Mouse (Mus musculus): Measurements from ENCODE around the gene Wdr5b.

Wdr5b gene

DNA sequence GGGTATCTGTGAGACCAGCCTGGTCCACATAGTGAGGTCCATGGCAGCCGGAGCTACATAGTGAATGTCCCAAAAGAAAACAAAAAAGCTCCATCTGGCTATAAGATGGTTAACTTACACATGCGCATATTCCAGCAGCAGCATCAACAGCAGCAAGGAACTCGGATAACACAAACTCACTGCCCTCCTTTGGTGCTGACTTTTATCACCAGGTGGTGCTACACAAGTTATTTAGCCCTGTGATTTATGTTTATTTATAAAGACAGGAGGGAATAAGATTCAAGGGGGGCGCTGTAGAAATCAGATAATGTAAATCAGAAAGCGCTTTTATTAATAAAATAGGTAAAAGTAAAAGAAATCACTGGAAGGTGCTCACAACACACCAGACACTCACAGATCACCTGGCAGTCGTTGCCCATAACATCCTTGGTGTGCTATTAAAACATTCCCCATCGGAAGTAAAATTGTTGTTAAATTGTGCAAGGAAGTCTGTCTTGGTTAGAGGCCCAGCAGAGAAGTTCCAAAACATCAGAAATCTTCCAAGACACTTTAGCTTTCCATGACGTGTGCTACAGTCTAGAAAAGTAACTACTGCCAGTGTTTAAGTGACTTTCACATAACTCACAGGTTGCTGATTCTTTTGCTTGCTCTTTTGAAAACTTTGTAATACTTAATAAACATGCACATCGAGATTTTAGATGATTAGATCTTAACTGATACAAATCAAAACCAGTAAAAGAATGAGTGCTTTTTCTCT lies 29.0 kb downstream of the Wdr5b start:
- DNase-seq (ENCODE audit: low read depth in 1 of 2, low spot score in 2 of 2): no peak

DNA sequence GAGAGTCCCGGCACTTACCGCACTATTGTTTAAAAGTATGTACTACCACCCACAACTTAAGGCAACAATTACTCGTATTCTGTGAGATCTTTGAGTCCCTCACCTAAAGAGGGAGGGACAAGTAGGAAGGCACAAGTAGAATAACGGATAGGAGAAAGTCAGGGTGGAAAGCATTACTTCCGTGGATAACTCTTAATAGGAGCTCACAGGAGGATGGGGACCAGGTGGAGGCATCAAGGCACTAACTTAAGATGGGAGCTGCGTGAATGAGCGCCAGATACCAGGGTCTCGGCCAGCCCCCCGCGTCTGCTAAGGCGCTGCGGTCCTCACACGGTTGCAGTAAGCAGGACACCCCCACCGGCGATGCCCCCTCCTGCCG lies 30.1 kb downstream of the Wdr5b start:
- DNase-seq (ENCODE audit: low read depth in 1 of 2, low spot score in 2 of 2): no peak

DNA sequence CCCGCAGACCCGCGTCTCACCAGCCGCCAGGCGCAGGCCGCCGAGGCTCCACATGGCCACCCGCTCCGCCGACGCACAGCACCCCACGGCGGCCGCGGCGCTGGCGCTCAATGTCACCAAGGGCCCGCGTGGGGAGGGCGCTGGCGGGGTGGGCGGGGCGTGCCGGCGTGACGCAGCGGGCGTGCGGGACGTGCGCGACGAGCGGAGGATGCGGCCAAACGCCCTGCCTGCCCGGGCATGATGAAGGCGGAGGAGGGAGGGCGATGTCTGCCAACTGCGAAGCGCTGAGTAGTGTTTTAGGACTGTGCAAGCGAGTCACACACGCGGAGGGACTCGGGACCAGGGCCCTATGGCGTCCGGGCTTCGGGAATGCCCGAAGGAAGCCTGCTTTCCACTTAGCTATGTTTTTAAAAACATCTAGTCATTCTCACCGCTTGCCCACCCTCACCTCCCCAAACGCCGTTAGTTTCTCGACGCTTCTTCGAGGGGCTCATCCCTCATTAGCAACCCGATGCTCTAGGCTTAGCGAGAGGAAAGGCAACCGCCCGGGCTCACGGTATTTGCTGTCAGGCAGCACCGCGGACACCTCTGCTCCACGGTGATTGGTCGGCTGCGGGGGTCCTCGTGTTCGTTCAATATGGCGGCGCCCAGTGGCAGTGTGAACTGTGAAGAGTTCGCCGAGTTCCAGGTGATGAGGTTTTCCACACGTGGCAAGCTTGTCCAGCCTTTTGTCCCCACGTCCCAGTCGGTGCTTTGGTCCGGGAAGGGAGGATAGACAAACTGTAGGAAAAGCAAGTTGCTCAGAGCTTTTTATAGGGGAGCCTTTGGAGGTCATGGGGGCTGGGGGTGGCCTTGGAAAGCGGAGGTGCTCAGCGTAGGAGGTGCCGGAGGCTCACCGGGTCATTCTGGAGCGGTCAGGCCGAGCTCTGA lies 30.7 kb downstream of the Wdr5b start, which contains the start of the genes Fam162a and Ccdc58:
Gene Fam162a, minus strand, starts transcription at position 145 of the 930 bp plus-strand sequence.
Gene Ccdc58, plus strand, starts transcription at position 236 of the 930 bp plus-strand sequence.
- DNase-seq (ENCODE audit: low read depth in 1 of 2, low spot score in 2 of 2): peak; percentile 67 to 84

DNA sequence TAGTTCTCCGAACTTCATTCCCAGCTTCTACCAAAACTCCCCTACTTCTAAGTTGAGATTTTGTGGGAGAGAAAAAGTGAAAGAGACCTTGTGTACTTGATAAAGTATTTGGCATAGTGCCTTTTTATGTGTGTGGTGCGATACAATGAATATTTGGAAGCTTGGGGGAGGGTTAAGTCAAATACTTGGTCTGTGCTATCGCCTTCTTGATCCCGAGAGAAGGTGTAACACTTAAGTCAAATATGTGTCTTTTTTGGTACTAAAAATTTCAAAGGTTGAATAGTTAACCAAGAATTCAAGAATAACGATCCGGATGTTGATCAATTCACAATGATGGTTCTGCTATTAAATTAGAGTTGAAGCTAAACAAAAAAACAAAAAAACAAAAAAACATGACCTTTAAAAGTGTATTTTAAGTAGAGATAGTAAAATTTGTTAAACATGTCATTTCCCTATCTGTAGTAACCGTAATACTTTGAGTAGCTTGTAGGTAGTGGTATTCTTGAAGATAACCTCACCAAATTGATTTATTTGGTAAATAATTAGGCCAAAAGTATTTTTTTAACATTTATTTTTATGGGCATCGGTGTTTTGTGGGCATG lies 31.5 kb downstream of the Wdr5b start:
- DNase-seq (ENCODE audit: low read depth in 1 of 2, low spot score in 2 of 2): no peak

DNA sequence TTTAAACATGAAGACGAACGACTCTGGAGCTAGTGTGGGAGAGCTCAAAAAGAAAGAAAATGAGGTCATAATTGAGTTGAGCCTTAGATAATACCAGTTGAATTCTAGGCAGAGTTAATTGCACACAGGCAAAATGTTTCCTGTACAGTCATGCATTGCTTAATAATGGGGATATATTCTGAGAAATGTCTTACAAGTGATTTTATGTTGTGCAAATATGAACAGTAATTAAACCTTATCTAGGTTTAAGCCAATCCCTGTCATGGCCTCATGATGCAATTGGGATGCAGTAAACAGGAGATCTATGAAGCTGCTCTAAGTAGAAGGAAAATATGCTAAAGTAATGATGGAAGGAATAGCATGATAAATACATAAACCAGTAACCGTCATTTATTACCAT lies 33.8 kb downstream of the Wdr5b start:
- DNase-seq (ENCODE audit: low read depth in 1 of 2, low spot score in 2 of 2): no peak

DNA sequence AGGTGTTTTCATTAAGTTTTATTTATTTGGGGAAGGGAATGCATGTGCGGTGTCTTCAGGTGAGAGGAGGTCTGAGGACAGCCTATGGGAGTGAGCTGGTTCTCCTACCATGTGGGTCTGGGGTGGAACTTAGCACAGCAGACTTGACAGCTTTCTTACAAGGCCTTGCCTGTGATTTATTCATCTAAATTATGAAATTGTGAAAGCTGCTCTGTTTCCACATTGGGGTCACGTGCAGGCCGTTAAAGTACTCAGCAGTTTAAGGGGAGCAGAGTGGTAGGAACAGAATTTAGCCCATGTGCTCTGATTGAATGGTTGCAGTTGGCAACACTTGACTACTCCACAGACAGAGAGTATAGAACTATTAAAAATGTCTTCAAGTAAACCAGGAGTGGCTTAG lies 38.9 kb downstream of the Wdr5b start:
- no peak for DNase-seq (ENCODE audit: low read depth in 1 of 2, low spot score in 2 of 2)

DNA sequence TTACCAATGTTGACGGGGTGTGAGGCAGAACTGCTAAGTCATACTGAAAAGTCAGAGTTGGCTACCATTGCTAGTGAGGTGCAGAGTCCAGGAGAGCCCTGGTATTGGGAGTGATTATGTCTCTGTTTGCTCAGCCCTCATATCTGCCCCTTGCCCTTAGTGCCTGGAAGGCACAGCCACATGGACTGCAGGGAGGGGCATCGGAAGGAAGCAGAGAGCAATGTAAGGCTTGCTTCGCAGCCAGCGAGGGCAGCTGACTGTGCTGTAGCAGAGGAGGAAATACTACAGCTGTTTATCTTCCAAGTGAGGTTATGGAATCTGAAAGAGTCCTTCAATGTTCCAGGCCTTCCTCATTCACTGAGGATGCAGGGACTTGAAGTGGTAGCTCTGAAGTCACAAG lies 46.9 kb downstream of the Wdr5b start:
- no peak for DNase-seq (ENCODE audit: low read depth in 1 of 2, low spot score in 2 of 2)

DNA sequence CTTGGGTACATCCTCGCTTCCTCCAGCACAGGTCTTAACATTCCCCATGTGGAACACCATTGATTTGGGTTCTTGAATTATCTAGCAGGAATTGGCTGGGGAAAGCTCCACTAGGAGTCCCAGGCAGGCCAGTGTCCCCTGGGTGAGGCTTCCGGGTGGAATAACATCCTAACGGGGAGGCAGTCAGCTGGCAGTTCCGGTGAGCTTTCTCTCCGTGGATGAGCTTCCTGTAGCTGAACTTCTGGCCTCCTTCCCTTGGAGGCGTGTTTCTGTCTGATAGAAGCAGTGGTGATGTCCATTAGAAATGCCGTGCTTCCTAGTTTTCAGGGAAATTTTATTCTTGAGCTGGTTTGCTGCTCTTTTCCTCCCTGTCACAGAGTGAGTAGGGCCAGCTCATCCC lies 48.1 kb downstream of the Wdr5b start:
- DNase-seq (ENCODE audit: low read depth in 1 of 2, low spot score in 2 of 2): no peak

DNA sequence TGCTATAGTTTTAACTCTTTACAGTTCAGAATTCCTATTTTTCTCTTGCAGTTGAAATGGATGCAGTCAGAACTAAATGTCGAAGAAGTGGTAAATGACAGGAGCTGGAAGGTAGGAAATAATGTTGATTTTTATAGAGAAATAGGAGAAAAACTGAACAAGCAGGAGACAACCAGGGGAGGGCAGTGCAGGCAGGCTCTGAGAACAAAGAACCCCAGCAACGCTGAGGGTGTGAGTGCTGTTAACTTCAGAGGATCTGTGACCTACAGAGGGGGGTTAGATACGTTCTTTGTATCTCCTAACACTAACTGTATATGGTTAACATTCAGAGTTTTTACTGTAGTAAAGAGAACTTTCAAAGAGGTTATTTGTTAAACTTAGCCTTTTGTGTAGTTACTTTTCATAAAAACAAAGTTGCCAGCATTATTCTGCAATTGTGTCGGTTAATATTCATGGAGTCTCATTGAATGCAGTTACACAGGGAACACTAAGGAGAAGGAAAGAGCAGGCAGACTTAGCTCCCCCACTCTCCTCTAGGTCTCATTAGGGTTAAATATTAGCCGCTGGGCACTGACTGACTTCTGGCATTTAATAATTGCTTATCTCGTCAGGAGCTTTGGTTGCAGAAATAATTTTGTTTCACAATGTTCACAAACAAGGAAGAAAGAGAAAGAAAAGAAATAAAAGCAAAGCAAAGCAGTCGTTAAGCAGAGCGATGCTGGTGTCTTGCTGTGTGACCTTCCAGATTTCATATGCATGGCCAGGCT lies 49.0 kb downstream of the Wdr5b start:
- no peak for DNase-seq (ENCODE audit: low read depth in 1 of 2, low spot score in 2 of 2)

DNA sequence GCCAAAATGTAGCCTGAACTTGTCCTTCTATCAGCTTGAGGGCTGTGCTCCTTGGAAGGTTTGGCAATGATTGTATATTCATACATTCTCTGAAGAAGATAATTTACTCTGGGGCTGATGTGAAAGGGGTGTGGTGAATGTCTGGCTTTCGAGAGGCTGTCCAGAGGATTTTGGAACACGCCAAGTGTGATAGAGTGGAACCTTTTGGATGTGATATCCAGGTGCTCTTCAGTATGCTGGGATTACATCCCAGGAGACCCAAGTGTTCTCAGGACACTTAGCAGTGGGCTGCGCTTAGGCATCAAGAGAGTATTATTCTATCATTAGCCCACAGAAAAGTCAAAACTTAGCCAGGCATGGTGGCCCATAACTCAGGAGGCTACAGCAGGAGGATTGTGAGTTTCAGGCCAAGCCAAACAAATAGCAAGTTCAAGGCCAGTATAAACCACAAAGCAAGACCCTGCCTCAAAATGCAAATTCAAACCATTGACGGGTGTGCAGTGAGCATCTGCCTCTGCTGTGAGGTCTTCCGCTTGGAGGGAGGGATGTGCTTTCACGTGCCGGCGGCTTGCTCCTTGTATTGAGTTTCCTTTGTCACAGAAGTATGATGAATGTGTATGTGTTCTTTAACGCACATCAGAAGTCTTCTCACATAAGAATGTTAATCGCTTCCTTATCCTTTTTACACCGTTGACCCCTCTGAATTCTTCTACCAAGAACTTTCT lies 50.0 kb downstream of the Wdr5b start:
- no peak for DNase-seq (ENCODE audit: low read depth in 1 of 2, low spot score in 2 of 2)
